Mouse (Mus musculus) stomach, embryonic 15.5 days (tissue): ENCODE results near the gene Gm35315. TPM values are rescaled to one million over a fixed set of nuclear protein-coding genes. Genes with fewer than 3 reads are reported as not detected.
A peak's percentile ranks its signal among the peaks of the same experiment; 100 is the strongest.

Experiments used
- ATAC-seq: fragments of 200-750 bp; cut with Nextera tagmentation; 2 replicates; pipeline ENCODE4 v1.8.0; 2017; ENCODE audit warnings: low read depth, moderate number of reproducible peaks, moderate TSS enrichment; ENCODE audit not compliant: insufficient read depth, low FRiP score
- H3K27ac ChIP-seq: fragments of 300-500 bp; sonication (generic); 2 replicates; pipeline ENCODE4 v1.5.1; 2015; ENCODE audit warnings: mild to moderate bottlenecking, inconsistent platforms
- H3K27me3 ChIP-seq: fragments of 300-500 bp; sonication (generic); replicated peaks from 2 replicates; pipeline ENCODE4 v1.6.1; 2015; ENCODE audit warnings: inconsistent platforms
- H3K36me3 ChIP-seq: fragments of 300-500 bp; sonication (generic); 2 replicates; pipeline ENCODE4 v1.6.1; 2015; ENCODE audit warnings: inconsistent platforms
- H3K4me1 ChIP-seq: fragments of 300-500 bp; sonication (generic); 2 replicates; pipeline ENCODE4 v1.6.1; 2015; ENCODE audit warnings: inconsistent platforms
- H3K4me2 ChIP-seq: fragments of 300-500 bp; sonication (generic); 2 replicates; pipeline ENCODE4 v1.6.1; 2015; ENCODE audit warnings: mild to moderate bottlenecking, inconsistent platforms
- H3K4me3 ChIP-seq: fragments of 300-500 bp; sonication (generic); replicated peaks from 2 replicates; pipeline ENCODE4 v1.5.1; 2015; ENCODE audit warnings: inconsistent platforms
- H3K9ac ChIP-seq: fragments of 300-500 bp; sonication (generic); 2 replicates; pipeline ENCODE4 v1.6.1; 2015; ENCODE audit warnings: inconsistent platforms
- H3K9me3 ChIP-seq: fragments of 300-500 bp; sonication (generic); 2 replicates; pipeline ENCODE4 v1.6.1; 2016; ENCODE audit warnings: inconsistent platforms
- WGBS: fragments of 180-500 bp; shearing (Covaris S2); methylation state at CpG from one replicate; pipeline ENCODE4 v1.1.7; 2015; 5-methylcytosine and 5-hydroxymethylcytosine counted together
- polyA plus RNA-seq: library from polyadenylated mRNA; unstranded; fragments of >200 nt; fragmentation: Nextera tagmentation; extraction: Ambion mirVana; gene quantifications from 2 replicates; pipeline ENCODE4 v1.2.1, GENCODE M21; 2015

Gene Gm35315
- polyA plus RNA-seq, 1 experiment from 2014 or later, result 1.6 TPM

DNA sequence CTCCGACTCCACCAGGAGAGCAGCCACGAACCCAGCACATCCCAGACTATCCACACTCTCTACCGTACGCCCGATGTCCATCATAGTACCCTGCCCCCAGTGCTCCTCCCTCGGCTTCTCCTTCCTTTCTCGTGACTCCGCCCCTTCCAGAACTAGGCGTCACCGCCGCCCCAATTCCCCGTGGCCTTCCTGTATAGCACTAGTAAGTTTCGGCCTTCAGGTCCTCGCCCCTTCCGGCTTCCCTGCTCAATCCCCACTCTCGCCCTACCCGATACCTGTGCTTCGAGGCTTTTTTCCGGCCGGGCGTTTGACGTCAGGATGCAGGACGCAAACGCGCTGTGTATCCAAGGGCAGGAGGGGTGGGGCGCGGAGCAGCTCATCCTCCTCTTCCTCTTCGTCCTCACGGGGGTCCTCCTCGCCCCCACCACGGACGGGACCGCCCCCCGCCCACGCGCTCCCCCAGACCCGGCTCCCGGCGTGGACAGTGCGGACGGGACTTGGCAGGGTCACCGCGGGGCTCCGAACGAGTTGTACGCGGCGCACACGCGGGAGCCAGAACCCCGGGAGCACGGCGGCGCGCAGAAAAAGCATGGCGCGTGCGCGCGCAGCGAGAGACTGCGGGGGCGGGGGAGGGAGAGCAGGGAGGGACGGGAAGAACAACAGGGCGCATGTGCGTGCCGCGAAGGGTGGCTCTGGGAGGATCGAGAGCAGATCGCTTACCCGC, 13.5 kb upstream of the Gm35315 start, which contains the start of gene Gtpbp6:
Gtpbp6 (minus strand) TSS at position 617 of the 724 bp plus-strand sequence.
- WGBS, result under 1% methylated on average over 71 of the region's 71 CpGs

DNA sequence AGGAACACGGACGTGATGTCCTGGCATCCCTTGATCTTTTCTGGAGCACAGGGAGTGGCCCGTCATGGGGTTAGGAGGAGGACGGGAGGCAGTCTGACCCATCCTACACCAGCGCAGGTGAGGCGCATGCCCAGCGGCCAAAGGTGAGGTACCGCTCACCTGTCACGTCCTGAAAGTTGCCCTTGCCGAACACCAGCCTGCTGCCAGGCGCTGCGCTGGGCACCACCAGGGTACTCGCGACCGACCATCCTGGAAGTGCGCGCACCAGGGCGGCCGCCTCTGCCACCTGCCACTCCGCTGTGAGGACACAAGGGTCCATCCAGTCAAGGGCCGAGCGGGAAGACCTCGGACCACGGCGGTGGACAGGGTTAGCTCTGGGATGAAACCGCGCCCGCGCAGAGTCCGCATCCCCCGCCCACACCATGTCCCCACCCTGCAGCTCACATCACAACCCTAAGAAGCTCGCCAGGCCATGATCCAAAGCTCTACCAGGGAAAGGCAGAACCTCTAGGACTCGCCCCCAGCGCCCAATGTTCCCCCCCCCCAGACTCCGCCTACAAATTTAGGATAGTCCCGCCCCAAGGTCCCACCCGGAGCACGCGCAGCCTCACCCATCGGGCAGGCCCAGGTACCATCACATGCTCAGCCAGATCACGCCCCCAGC, 12.8 kb upstream of the Gm35315 start:
- 13% methylated on average over 41 of the region's 41 CpGs for WGBS

More for the DNA sequence above, 13.5 kb upstream of the Gm35315 start, which contains the start of gene Gtpbp6:
- peak; percentile 90 for ATAC-seq
- Histone ChIP-seq H3K4me3 (peak within 1 kb of the TSS; percentile 84), H3K4me1 (peaks cover 8% of the 10 kb centered on the region), H3K4me2 (peak within 1 kb of the TSS; percentile 87), H3K27me3 (no peaks in the 10 kb centered on the region), H3K27ac (peak within 1 kb of the TSS; percentile 100), H3K9ac (peak within 1 kb of the TSS; percentile 67), H3K9me3 (no peaks in the 10 kb centered on the region), H3K36me3 (peaks cover 38% of the 10 kb centered on the region)

DNA sequence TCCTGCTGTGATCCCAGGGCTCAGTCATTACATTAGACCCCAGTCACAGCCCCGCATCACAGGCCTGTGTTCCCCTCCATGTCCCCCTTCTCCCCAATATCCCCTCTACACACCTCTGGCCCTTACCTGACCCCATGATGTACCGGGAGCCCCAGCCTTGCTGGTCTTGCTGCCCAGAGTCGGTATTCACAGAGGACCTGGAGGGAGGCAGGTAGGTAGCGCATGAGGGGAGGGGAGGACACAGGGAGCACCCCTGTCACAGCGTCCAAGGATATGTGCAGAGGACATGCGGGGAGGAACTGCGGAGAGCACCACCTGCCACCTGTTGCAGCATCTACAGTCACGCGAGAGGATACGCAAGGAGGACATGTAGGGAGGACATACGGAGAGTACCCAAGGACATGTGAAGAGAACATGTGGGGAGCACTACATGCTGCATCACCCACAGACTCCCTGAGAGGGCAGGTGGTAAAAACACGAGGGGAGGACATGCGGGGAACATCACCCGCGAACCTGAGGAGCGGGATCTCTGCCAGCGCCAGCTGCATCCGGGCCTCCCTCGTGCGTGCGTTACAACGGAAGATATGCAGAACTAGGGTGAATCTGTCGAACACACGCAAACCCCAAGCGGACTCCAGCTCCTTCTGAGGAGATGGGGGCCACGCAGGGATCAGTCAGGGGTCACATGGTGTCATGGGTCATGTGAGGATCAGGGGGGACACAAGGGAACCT, 12.1 kb upstream of the Gm35315 start:
- 95% methylated on average over 26 of the region's 26 CpGs for WGBS
- H3K4me2 ChIP-seq, result peak overlapping the region; percentile 87
- no peak for ATAC-seq
- no peak overlapping the region for H3K9ac ChIP-seq
- H3K36me3 ChIP-seq, result peaks cover 34% of the 10 kb centered on the region
- H3K4me1 ChIP-seq, result peaks cover 16% of the 10 kb centered on the region
- no peaks in the 10 kb centered on the region for H3K27me3 ChIP-seq
- H3K9me3 ChIP-seq, result no peaks in the 10 kb centered on the region
- H3K4me3 ChIP-seq, result peak overlapping the region; percentile 84
- no peak overlapping the region; the same call in 1 of the 2 replicates for H3K27ac ChIP-seq

More for the DNA sequence above, 12.8 kb upstream of the Gm35315 start:
- peak overlapping the region; percentile 87 for H3K4me2 ChIP-seq
- H3K27ac ChIP-seq, result peak overlapping the region; percentile 100
- peaks cover 34% of the 10 kb centered on the region for H3K36me3 ChIP-seq
- peak overlapping the region; percentile 67; the same call in 1 of the 2 replicates for H3K9ac ChIP-seq
- ATAC-seq, result no peak; the same call in 1 of the 2 replicates
- no peaks in the 10 kb centered on the region for H3K9me3 ChIP-seq
- peak overlapping the region; percentile 84 for H3K4me3 ChIP-seq
- no peaks in the 10 kb centered on the region for H3K27me3 ChIP-seq
- H3K4me1 ChIP-seq, result peaks cover 9% of the 10 kb centered on the region

DNA sequence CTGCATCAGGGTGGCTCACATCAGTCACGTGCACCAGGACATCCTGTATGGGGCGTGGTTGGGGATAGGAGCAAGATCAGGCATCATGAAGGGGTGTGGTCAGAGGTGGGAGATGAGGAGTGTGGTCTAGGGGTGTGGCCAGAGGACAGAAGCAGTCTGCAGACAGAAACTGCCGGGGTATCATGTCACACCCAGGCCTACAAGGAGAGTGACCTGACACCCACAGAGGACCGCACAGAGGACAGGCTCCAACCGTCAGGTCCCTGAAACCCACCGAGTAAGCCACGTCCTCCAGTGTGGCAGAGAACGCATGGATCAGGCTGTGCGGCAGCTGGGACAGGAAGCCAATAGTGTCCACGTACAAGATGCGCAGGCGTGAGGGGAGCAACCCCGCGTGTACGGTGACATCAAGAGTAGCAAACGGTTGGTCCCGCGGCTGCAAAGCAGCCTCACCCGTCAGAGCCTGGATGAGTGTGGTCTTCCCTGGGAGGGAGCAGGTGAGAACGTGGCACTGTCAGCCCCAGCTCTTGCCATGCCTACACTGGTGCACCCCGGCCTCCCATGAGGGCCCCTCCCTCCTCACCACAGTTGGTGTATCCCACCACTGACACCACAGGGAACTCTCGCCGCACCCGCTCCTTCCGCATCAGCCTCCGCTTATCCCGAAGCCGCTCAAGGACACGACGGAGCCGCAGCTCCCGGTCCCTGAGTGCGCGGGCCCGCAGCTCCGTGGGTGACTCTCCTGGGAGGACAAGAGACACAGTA, 10.6 kb upstream of the Gm35315 start:
- Histone ChIP-seq H3K9ac (no peak overlapping the region), H3K4me1 (peaks cover 25% of the 10 kb centered on the region), H3K4me3 (no peak overlapping the region), H3K27me3 (no peaks in the 10 kb centered on the region), H3K27ac (no peak overlapping the region), H3K9me3 (no peaks in the 10 kb centered on the region), H3K4me2 (no peak overlapping the region), H3K36me3 (peaks cover 34% of the 10 kb centered on the region)
- WGBS, result 95% methylated on average over 36 of the region's 36 CpGs
- no peak for ATAC-seq

DNA sequence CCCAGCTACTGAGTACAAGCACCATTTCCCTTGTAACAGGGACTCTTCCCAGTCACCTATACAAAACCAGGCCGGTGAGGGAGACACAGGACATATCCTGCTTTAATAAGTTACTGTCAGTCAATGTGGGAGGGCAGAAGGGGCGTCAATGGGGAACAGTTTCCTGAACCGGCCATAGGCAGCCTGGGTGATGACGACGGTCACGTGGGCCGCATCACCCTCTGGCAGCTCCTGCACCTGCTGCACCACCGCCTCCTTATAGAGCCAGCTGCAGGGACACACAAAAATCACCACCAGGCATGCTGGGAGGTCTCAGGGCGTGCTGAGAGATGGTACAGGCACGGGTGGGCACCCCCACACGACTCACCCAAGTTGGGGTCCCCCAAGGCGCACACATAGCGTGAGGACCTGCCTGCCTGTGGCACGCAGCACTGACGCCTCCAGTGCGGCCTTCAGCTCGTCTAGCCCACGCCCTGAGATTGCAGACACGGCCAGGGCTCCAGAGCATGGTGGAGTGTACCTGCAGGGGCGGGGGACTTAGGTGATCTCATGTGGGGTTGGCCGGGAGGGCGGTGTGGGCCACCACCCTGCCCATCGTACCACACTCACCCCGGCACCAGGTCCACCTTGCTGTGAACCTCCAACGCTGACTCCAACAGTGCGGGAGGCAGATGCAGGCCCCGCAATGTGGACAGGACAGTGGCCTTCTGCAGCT, 9.8 kb upstream of the Gm35315 start:
- ATAC-seq, result no peak
- Histone ChIP-seq H3K4me2 (no peak overlapping the region), H3K9me3 (no peaks in the 10 kb centered on the region), H3K27ac (no peak overlapping the region), H3K27me3 (no peaks in the 10 kb centered on the region), H3K9ac (no peak overlapping the region), H3K4me1 (peaks cover 25% of the 10 kb centered on the region), H3K36me3 (peaks cover 34% of the 10 kb centered on the region), H3K4me3 (no peak overlapping the region)
- WGBS, result 95% methylated on average over 27 of the region's 27 CpGs

DNA sequence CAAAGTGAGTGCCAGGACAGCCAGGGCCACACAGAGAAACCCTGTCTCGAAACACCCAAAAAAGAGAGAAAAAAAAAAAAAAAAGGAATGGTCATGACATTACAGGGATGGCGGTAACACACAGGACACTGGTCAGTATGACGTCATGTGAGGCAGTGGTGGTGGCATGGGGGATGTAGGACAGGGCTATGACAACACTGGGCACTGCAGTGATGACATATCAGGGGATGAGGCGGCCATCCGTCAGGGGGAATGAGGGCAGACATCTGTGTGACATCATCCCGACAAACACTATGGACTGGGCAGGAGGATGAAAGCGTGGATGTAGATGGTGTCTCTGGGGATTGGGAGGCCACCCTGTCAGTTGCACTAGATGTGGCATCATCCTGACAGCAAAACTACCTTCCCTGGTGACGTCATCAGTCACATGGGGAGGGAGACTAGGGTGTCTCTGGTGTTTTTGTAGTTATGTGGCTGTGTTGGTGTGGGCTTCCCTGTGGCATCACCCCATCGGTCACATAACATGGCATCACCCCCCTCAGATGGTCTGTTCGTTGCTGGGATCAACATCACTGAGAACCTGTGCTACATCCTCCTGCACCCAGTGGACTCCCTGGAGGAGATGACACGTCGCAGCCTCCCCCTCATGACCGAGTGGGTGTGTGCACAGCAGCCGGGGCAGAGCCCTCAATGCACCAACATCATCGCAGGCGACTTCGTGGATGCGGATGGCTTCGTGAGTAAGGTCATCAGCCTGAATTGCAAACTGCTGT, 8.8 kb upstream of the Gm35315 start:
- Histone ChIP-seq H3K27ac (no peak overlapping the region), H3K4me2 (no peak overlapping the region), H3K4me1 (peaks cover 25% of the 10 kb centered on the region), H3K9ac (no peak overlapping the region), H3K36me3 (peaks cover 34% of the 10 kb centered on the region), H3K9me3 (no peaks in the 10 kb centered on the region), H3K27me3 (no peaks in the 10 kb centered on the region), H3K4me3 (no peak overlapping the region)
- 90% methylated on average over 19 of the region's 19 CpGs for WGBS
- ATAC-seq, result no peak

DNA sequence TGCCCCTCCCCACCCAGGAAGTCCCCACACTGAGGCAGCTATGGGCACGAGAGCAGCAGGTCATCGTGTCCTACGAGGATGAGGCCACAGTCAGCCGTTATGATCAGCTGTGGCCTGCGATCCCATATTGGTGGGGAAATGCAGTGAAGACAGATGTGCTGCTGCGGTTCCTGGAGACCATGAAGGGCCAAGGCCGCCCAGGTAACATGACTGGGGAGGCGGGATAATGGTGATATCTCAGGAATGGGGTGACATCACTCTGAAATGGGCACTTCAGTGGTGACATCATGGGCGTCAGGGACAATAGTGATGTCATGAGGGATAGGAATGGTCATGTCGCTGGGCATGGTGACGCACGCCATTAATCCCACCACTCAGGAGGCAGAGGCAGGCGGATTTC, 8.2 kb upstream of the Gm35315 start:
- Histone ChIP-seq H3K4me3 (no peak overlapping the region), H3K9ac (no peak overlapping the region), H3K4me1 (peaks cover 25% of the 10 kb centered on the region), H3K9me3 (no peaks in the 10 kb centered on the region), H3K27me3 (no peaks in the 10 kb centered on the region), H3K4me2 (no peak overlapping the region), H3K36me3 (peaks cover 34% of the 10 kb centered on the region), H3K27ac (no peak overlapping the region)
- 86% methylated on average over 13 of the region's 13 CpGs for WGBS
- ATAC-seq, result no peak

DNA sequence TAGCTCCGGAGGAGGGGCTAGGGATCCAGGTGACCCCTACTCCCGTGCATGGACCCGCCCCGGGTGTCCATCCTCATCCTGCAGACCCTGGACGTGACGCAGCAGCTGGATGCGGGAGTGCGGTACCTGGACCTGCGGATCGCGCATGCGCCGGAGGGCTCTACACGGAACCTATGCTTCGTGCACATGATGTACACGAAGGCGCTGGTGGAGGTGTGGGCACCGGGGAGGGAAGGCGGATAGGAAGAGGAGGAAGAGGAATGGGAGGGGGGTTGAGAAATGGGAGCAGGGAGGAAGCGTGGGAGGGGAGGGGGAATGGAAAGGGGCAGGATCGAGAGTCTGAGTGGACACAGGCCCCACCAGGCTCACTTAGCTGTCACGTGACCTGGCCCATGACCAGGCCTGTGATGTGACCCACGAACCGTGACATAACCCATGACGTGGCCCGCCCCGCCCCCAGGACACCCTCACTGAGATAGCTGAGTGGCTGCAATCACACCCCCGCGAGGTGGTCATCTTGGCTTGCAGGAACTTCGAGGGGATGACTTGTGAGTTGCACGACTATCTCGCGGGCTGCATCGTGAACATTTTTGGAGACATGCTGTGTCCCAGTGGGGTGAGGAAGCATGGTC, 7.6 kb upstream of the Gm35315 start:
- Histone ChIP-seq H3K27ac (no peak overlapping the region), H3K4me3 (peak overlapping the region; percentile 37), H3K36me3 (peaks cover 34% of the 10 kb centered on the region), H3K4me1 (peaks cover 22% of the 10 kb centered on the region), H3K4me2 (peak overlapping the region; percentile 83), H3K9ac (no peak overlapping the region), H3K27me3 (no peaks in the 10 kb centered on the region), H3K9me3 (no peaks in the 10 kb centered on the region)
- 0 out of 2 replicates have a peak, but pooled peaks have one; percentile 8 for ATAC-seq
- 15% methylated on average over 34 of the region's 34 CpGs for WGBS

DNA sequence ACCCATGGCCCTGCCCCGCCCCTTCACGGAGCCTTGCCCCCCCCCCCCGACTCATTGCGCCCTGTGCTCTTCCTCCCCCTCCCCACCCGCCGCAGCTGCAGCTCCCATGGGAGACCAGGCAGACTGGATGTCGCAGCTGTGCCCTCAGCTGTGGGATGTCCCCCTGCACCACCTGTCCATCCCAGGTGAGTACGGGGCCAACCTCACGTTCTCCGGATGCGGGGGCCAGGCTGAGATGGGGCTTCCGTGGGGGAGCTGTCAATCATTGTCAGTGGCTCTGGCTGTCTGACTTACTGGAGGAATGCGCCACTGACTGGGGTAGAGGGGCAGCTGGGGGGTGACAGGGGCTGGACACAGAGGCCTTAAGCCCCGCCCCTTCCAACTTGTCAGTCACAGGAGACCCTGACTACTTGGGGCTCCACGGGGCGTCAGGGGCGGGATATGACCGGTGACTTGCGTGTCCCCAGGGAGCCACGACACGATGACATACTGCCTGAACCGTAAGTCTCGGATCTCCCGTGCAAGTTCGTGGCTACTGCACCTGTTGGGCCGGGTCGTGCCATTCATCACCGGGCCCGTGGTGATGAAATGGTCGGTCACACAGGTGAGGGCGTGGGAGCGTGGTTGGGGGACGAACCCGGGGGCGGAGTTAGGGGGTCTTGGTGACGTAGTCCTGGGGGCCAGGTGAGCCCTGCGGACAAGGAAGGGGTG, 6.9 kb upstream of the Gm35315 start:
- Histone ChIP-seq H3K4me1 (peaks cover 17% of the 10 kb centered on the region), H3K4me2 (peak overlapping the region; percentile 83), H3K9ac (0 out of 2 replicates have a peak overlapping the region, but pooled peaks have one; percentile 12), H3K27ac (no peak overlapping the region), H3K36me3 (peaks cover 31% of the 10 kb centered on the region), H3K4me3 (peak overlapping the region; percentile 37), H3K27me3 (no peaks in the 10 kb centered on the region), H3K9me3 (no peaks in the 10 kb centered on the region)
- peak; percentile 9; the same call in 1 of the 2 replicates for ATAC-seq
- 1% methylated on average over 33 of the region's 37 CpGs for WGBS
